Mouse (Mus musculus): ENCODE data around the gene Hnf1a. TPM values are rescaled to one million over a fixed set of nuclear protein-coding genes. Genes with fewer than 3 reads are reported as not detected.

The Hnf1a gene
- total RNA-seq, 4 experiments from 2014 or later: not detected

DNA sequence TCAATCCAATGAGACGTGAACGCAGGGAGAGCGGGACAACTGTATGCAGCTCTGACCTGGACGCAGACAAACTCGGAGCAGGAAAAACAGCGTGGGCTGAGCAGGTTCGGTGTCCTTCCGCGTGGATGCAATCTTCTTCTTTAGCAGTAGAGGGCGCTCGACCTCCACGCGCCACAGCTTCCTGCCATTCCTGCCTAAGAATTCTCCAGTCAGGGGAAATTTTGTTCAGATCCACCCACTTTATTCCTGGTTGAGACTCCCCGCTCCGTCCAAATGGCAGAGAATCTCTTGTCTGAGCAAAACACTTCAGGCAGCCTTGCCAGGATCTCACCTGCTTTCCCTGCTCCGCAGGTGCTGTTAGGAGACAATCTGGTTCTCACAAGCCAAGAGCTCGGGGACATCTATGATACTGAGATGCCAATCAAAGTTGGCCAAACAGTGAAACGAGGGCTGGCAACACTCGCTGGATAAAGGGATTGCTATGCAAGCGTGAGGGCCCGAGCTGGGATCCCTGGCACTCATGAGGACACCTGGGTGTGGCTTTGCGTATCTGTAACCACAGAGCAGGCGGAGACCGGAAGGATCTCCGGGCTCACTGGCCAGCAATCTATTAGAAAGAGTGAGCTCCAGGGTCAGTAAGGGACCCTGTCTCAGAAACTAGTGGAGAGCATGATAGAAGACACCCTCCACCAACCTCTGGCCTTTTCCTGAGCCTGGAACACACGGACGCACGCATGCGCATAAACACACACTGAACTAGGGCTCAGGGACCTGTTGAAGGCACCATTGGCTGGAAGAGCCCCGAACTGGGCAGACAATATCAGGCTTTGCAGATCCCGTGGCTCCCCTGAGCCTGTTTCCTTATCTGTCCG lies 8.6 kb upstream of the Hnf1a start:
- peak; percentile 64 to 79 for DNase-seq (ENCODE audit: low spot score in 2 of 2)

DNA sequence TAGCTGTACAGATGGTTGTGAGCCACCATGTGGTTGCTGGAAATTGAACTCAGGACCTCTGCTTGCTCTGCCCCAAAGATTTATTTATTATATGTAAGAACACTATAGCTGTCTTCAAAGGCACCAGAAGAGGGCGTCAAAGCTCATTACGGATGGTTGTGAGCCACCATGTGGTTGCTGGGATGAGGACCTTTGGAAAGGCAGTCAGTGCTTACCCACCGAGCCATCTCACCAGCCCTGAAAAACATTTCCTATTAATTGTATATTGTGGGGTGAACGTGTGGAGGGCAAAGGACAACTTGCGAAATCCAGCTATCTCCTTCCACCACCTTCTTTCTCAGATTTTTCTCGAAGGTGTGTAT lies 8.0 kb upstream of the Hnf1a start:
- peak in 1 of 2 experiments; percentile 9 for DNase-seq (ENCODE audit: low spot score in 2 of 2)

DNA sequence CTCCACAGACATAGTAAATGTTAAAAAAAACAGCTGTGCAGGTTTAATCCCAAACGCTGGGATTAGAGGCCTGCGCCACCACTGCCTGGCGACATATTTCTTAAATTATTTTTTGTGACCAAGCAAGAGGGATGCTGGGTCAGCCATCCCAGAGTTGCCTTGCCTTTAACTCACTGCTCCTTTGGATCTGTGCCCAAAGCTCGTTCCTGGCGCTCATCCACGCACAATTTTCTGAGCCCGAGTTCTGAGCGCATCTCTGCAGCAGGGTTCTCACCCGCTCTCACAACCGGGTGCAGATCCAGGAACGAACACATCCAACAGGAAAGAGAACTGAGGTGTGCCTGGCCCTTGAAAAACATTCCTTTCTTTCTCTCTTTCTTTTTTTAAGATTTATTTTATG lies 7.6 kb upstream of the Hnf1a start:
- peak in 1 of 2 experiments; percentile 7 for DNase-seq (ENCODE audit: low spot score in 2 of 2)

GRCm38 (mm10) chr5:114976935-114977334 lies 6.0 kb upstream of the Hnf1a start:
- no peak for DNase-seq (ENCODE audit: low spot score in 2 of 2)

- DNase-seq (ENCODE audit: low spot score in 2 of 2): no peak
Observed at GRCm38 (mm10) chr5:114973131-114973530, 2.2 kb upstream of the Hnf1a start.

- DNase-seq (ENCODE audit: low spot score in 2 of 2): no peak
Observed at GRCm38 (mm10) chr5:114972201-114972600, 1.3 kb upstream of the Hnf1a start.

- no peak for DNase-seq (ENCODE audit: low spot score in 2 of 2)
Observed at GRCm38 (mm10) chr5:114969609-114970215, 1.2 kb downstream of the Hnf1a start.

DNA sequence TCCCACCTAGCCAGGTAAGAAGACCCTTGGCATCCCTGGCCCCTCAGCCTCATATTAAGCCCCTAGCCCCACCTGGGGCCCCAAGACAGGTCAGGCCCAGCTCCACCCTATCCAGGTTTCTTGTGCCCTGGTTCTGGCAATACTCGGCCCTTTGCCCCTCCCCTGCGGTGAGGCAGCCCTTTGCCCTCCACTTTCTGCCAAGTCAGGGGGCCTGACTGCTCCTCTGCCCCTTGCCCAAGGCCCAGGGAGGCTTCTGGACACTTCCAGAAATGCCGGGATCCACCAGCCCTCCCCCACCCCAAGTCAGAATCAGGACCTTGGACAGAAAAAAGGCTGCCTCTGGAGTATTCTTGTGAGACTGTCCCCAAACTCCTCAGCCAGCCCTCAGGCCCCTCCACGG lies 1.8 kb downstream of the Hnf1a start:
- DNase-seq (ENCODE audit: low spot score in 2 of 2): no peak

GRCm38 (mm10) chr5:114968651-114969050 lies 2.2 kb downstream of the Hnf1a start:
- no peak for DNase-seq (ENCODE audit: low spot score in 2 of 2)

DNA sequence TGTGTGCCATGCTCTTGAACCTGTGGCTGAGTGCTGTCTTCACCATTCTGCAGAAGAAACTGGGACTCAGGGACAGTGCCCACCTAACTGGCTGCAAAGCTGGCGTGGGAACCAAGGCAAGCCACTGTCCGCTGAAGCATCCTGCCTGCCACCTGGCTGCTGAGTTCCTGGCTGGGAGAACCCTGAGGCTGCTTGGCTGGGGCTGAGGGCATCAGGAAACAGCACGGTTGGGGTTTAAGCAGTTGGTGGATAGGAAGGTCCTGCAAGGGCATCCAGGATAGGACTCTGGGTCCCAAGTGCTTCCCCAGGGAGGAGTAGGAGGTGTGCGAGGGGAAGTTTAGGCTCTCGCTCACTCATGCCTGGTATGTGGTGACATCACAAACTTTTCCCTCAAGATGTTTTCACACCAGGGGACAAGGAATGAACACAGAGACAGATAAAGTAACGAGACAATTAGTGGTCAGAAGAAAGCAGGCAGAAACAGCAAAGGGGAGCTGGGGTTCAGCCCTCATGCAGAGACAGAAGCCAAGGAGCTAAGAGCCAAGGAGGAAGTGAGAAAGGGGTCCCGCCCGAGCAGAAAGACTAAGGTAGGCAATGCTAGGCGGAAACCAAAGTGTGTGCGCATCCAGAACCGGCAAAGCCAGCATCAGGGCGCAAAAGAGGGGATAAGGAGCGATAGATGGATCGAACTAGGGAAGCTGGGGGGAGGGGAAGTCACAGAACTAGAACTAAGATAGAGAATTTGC lies 3.2 kb downstream of the Hnf1a start:
- no peak for DNase-seq (ENCODE audit: low spot score in 2 of 2)

- no peak for DNase-seq (ENCODE audit: low spot score in 2 of 2)
Observed at GRCm38 (mm10) chr5:114964967-114965898, 5.7 kb downstream of the Hnf1a start.

DNA sequence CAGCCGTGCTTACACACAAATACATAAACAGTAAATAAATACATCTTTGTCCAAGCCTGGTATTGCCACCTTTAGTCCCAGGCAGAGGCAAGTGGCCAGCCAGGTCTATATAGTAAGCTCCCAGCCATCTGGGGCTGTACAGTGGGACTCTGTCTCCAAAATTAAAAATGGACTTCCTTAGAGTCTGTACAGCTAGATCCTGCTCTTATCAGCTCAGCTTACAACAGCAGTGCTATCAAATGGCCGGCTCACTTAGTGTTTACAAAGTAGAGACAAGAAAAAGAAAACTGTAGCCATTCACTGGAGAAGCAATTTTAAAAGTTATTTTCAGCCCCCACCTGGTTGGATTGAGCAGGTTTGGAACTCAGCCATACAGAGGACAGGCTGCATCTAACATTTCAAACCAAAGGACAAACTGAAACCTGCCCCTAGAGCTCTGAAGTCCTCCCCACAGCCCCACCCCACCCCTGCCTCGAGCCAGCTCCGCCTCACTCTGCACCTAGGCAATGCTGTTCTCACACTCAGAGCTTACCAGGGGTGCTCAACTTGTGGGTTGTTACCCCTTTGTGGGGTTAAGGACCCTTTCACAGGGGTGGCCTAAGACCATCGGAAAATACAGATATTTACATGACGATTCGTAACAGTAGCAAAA lies 6.5 kb downstream of the Hnf1a start:
- DNase-seq (ENCODE audit: low spot score in 2 of 2): no peak

DNA sequence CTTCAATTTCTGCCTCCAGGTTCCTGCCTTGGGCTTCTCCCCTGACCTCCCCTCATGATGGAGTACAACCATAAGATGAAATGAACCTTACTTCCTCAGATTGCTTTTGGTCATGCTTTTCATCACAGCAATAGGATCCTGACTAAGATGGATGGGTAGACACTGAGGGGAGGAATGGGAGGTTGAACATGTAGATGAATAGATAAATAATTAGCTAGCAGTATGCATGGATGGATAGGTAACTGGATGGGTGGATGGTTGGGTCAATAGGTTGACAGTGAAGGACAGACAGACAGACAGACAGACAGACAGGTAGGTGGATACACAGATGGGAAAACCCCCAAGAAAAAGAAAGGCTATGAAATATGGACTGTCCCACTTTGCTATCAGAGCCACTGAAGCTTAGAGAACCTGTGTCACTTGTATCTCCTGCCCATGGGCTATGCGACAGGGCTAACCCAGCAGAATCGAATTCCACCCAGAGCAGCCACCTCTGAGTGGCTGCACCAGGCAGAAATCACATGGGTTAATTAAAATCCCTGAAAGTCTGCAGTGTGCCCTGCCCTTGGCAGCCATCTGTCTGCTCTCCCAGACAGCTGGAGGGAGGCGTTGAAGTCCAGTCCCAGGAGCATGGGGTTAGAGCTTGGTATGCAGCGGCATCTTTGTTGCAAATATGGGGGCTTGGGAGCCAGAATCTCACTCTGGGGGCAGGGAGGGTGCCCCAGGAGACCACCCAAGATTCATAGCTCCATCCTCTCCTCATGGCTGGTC lies 9.1 kb downstream of the Hnf1a start:
- DNase-seq (ENCODE audit: low spot score in 2 of 2): no peak

DNA sequence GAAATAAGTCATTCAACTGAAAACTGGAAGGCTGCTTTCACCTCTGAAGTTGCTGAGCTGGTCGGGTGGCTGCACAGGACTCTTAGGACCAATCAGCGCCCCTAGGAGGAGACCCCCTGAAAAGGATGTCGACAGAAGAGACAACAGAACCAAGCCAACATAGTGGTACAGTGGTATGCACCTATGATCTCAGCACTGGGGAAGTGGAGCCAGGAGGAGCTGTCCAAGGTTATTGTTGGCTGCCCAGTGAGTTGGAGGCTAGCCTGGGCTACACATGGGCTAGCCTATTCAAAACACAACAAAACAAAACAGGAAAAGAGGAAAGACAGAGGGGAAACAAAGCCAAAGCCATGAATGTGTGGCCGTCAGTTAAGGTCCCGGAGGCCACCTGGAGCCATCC lies 12.8 kb downstream of the Hnf1a start:
- no peak for DNase-seq (ENCODE audit: low spot score in 2 of 2)

DNA sequence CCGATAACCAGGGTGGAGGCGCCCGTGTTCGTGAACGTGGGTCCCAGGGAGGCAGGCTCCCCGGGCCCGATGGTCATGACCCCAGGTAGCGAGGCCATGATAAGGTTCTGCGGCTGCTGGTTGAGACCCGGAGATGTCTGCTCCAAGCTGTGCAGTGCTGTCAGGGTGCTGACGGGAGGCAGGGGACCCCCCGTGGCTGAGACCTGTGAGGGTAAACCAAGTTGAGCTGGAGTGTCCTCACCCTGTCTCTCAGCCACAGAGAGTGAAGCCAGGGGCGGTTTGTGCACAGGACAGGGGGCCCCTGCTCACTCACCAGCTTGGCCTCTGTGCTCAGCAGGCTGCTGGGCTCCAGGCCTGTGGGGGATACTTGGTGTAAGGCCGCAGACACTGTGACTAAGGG lies 17.6 kb downstream of the Hnf1a start:
- no peak for DNase-seq (ENCODE audit: low spot score in 2 of 2)

GRCm38 (mm10) chr5:114951279-114951880 lies 19.5 kb downstream of the Hnf1a start:
- DNase-seq (ENCODE audit: low spot score in 2 of 2): no peak

DNA sequence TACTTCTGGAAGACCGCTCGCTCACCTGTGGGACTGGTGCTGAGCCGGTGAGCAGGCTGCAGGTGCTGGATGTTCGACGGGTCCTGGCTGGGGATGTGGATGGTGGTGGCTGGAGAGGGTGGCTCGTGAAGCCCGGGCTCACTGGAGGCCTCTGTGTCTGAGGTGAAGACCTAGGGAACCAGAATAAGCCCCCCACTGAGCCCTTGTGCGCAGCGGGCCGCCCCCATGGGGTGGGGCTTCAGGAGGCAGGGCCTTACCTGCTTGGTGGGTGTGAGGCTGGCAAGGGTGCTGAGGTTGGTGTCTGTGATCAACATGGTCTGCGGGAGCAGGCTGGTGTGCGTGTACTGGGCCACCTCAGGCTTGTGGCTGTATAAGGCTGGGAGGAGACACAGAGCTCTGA lies 20.2 kb downstream of the Hnf1a start:
- no peak for DNase-seq (ENCODE audit: low spot score in 2 of 2)

DNA sequence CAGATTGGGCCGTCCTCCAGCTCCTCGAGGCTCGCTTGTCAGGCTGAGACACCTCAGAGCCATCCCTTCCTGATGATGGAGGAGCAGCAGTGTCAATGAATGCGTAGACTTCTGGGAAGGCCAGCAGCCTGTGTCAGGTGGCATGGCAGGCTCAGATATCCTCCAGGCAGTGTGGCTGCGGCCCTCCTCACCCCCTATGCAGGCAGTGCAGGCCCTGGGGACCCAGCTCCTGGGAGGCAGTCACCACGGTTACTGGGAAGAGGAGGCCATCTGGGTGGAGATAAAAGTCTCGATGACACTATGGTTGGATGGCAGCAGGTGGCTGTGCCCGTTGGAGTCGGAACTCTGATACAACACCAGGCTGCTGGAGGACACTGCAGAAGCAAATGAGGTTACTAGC lies 21.1 kb downstream of the Hnf1a start:
- no peak for DNase-seq (ENCODE audit: low spot score in 2 of 2)

DNA sequence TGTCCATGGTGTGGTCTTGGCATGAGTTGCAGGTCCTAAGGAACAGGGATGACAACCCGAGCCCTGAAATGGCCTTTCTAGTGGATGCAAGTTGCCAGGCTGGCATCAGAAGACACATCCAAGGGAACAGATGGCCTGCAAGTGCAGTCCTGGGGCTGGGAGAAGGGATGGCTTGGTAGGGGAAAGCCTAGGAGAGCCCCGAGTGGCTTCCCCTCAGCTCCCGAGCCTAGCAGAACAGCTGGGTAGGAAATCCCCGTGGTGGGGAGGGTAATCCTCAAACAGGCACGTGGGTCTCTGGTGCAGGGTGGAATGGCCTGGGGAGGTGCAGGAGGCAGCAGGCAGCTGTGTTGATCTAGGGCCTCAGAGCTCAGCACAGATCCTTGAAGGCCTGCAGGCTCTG lies 21.6 kb downstream of the Hnf1a start:
- no peak for DNase-seq (ENCODE audit: low spot score in 2 of 2)

GRCm38 (mm10) chr5:114948891-114949290 lies 22.0 kb downstream of the Hnf1a start:
- no peak for DNase-seq (ENCODE audit: low spot score in 2 of 2)

All from layer of hippocampus, adult 8-10 months (tissue).